Mouse (Mus musculus) MEL (cell line): ENCODE measurements around the gene Gfpt1.
"Not testable (repeated sequence)": the region's sequence is repeated elsewhere in the genome, so short reads cannot be mapped to it uniquely, and the experiment has no call there.

ENCODE experiments used
- CTCF ChIP-seq, 3 experiments: IDR thresholded peaks in 2 of 3; conservative IDR thresholded peaks in 1 of 3; 2 replicates each; pipeline ENCODE4 v1.5.1; 2011 to 2012; ENCODE audit warnings: low read length in 3 of 3, low read depth in 2 of 3, mild to moderate bottlenecking in 2 of 3, improper control_type of control experiment in 1 of 3, inconsistent platforms in 1 of 3, mixed read lengths in 1 of 3, moderate library complexity in 1 of 3; ENCODE audit not compliant: control insufficient read depth in 1 of 3, insufficient read depth in 1 of 3, poor library complexity in 1 of 3, severe bottlenecking in 1 of 3
- HCFC1 ChIP-seq: IDR thresholded peaks from 2 replicates; pipeline ENCODE4 v1.6.1; 2012; ENCODE audit warnings: low read depth, mild to moderate bottlenecking, inconsistent platforms, low read length, improper control_type of control experiment, moderate library complexity
- JUND ChIP-seq: IDR thresholded peaks from 2 replicates; pipeline ENCODE4 v1.6.1; 2011; ENCODE audit warnings: low read depth, mild to moderate bottlenecking, improper control_type of control experiment, low read length
- MEF2A ChIP-seq: IDR thresholded peaks from 2 replicates; pipeline ENCODE4 v1.6.1; 2014; ENCODE audit warnings: low read depth, mild to moderate bottlenecking, inconsistent platforms, low read length, improper control_type of control experiment; ENCODE audit not compliant: poor library complexity, insufficient replicate concordance, severe bottlenecking; ENCODE audit errors: extremely low read depth
- MYC ChIP-seq: IDR thresholded peaks from 2 replicates; pipeline ENCODE4 v1.6.1; 2011; ENCODE audit warnings: low read depth, mild to moderate bottlenecking, low read length, improper control_type of control experiment, moderate library complexity
- NRF1 ChIP-seq: IDR thresholded peaks from 2 replicates; pipeline ENCODE4 v1.6.1; 2014; ENCODE audit warnings: low read depth, mild to moderate bottlenecking, inconsistent platforms, low read length, improper control_type of control experiment, moderate library complexity; ENCODE audit not compliant: poor library complexity, insufficient read depth, severe bottlenecking
- POLR2A ChIP-seq, 2 experiments: IDR thresholded peaks; 2 replicates each; pipeline ENCODE4 v1.6.1; 2011 to 2012; ENCODE audit warnings: low read length in 2 of 2, mild to moderate bottlenecking in 2 of 2, control low read depth in 1 of 2, improper control_type of control experiment in 1 of 2, low read depth in 1 of 2, moderate library complexity in 1 of 2; ENCODE audit not compliant: control insufficient read depth in 1 of 2, insufficient read depth in 1 of 2, poor library complexity in 1 of 2
- RAD21 ChIP-seq: IDR thresholded peaks from 2 replicates; pipeline ENCODE4 v1.6.1; 2011; ENCODE audit warnings: mild to moderate bottlenecking, low read depth, low read length, improper control_type of control experiment
- TAL1 ChIP-seq: IDR thresholded peaks from 2 replicates; pipeline ENCODE4 v1.6.1; 2012; ENCODE audit warnings: mild to moderate bottlenecking, inconsistent platforms, low read length, moderate library complexity, mixed read lengths
- USF2 ChIP-seq, 2 experiments: IDR thresholded peaks; 2 replicates each; pipeline ENCODE4 v1.6.1; 2011 to 2012; ENCODE audit warnings: improper control_type of control experiment in 2 of 2, low read length in 2 of 2, borderline replicate concordance in 1 of 2, inconsistent platforms in 1 of 2, low read depth in 1 of 2, mild to moderate bottlenecking in 1 of 2; ENCODE audit not compliant: insufficient read depth in 1 of 2
- ZMIZ1 ChIP-seq: IDR thresholded peaks from 2 replicates; pipeline ENCODE4 v1.6.1; 2012; ENCODE audit warnings: low read depth, mild to moderate bottlenecking, inconsistent platforms, low read length, improper control_type of control experiment, moderate library complexity
- ZNF384 ChIP-seq: IDR thresholded peaks from 2 replicates; pipeline ENCODE4 v1.6.1; 2012; ENCODE audit warnings: low read depth, mild to moderate bottlenecking, inconsistent platforms, low read length, improper control_type of control experiment

DNA sequence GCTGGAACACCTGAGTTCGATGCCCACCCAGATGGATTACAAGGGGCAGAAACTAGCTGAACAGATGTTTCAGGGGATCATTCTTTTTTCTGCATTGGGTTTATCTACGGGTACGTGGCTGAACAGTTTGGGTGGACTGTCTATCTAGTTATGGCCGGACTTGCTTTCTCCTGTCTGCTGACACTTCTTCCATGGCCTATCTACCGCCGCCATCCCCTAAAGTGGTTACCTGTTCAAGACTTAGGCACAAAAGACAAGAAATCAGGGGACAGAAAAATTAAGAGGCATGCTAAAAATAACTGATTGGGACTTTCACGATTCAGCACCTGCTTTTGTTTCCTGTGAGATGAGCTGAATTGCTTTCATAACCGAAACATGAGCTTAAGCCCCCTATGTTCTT is 51.0 kb downstream of the Gfpt1 start:
- not testable (repeated sequence) for TF ChIP-seq TAL1; CTCF (IDR thresholded peaks at IDR 0.05 in 2 of 3, conservative IDR thresholded peaks at IDR 0.05 in 1 of 3; ENCODE audit: control insufficient read depth in 1 of 3, insufficient read depth in 1 of 3, low read depth in 2 of 3, low read length in 3 of 3, poor library complexity in 1 of 3, severe bottlenecking in 1 of 3); MYC; HCFC1; JUND; NRF1; ZNF384; POLR2A (IDR thresholded peaks at IDR 0.05; ENCODE audit: control insufficient read depth in 1 of 2, insufficient read depth in 1 of 2, low read depth in 1 of 2, low read length in 2 of 2, poor library complexity in 1 of 2); USF2 (IDR thresholded peaks at IDR 0.05; ENCODE audit: borderline replicate concordance in 1 of 2, insufficient read depth in 1 of 2, low read depth in 1 of 2, low read length in 2 of 2); MEF2A; ZMIZ1; RAD21
